Mouse (Mus musculus) kidney, adult 2 months (tissue): ENCODE measurements around the gene Mospd3.

Experiments used
- CTCF ChIP-seq: fragments of 200-500 bp; conservative IDR thresholded peaks from 2 replicates; pipeline ENCODE4 v1.5.1; 2011; ENCODE audit warnings: low read depth, mild to moderate bottlenecking, control low read depth, low read length, moderate library complexity, mixed read lengths; ENCODE audit not compliant: insufficient read depth, insufficient read length
- POLR2A ChIP-seq: fragments of 200-500 bp; IDR thresholded peaks from one replicate; pipeline ENCODE4 v1.6.1; 2011; ENCODE audit warnings: low read depth, low read length, control low read depth

- TF ChIP-seq CTCF (no peak), POLR2A (no peak)
Measured at GRCm38 (mm10) chr5:137582702-137583101, 18.2 kb downstream of the Mospd3 start.
